Mouse (Mus musculus): ENCODE measurements around the gene Gm26965. TPM values are rescaled to one million over a fixed set of nuclear protein-coding genes. Genes with fewer than 3 reads are reported as not detected.

Gene Gm26965
- polyA plus RNA-seq (2015; fragmentation: Nextera tagmentation; extraction: Ambion mirVana) = not detected in 2 replicates

DNA sequence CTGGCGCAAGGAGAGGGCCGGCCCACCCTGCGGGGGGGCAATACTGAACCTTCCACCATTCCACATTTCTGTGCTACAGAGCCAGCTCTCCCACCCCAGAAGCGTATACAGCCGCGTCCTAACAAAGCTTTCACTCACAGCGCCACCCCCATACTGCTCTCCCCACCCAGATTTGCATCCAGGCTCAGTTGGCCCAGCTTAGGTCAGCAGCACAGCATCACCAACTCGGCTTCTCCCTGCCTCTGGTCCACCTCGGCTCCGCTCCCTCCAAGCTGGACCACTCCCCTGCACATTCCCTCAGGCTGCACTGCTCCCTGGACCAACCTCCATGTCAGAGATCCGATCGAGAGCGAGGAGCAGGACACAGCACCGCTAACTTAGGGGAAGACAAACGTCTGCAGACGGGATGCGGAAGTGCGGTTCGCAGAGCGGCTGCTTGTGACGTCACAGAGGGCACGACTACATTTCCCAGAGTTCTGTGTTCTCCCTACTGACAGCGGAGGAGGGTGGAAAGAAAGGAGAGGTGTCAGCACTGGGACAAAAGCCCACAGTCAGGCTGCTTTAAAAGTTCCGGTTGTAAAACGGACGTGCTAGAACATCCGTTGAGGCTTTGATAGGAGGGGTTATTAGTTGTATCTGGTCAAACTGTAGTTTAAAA, at the start of gene Gm26965, which contains the start of gene Zfp87:
Gm26965 (minus strand) TSS at position 399 of the 658 bp plus-strand sequence.
Zfp87 (minus strand) TSS at position 425 of the 658 bp plus-strand sequence.
- Histone ChIP-seq H3K9me3 (ENCODE audit: control insufficient read depth, low read length) (no peaks in the 10 kb centered on the region), H3K36me3 (ENCODE audit: control insufficient read depth, insufficient read depth, low read length) (no peaks in the 10 kb centered on the region), H3K4me2 (ENCODE audit: low read depth, low read length) (peak within 1 kb of the TSS; percentile 89), H3K4me3 (ENCODE audit: low read length) (peak within 1 kb of the TSS; percentile 96), H3K27me3 (ENCODE audit: control insufficient read depth, insufficient read depth, low read depth, low read length) (no peaks in the 10 kb centered on the region), H3K27ac (ENCODE audit: low read length) (peak within 1 kb of the TSS; percentile 79), H3K9ac (ENCODE audit: low read length) (peak within 1 kb of the TSS; percentile 89), H3K4me1 (replicated peaks; ENCODE audit: control insufficient read depth, insufficient read depth, low read length) (no peaks in the 10 kb centered on the region; the same call in 1 of the 2 replicates)
- peak; percentile 100 for ATAC-seq (ENCODE audit: low read depth)
- WGBS = under 1% methylated on average over 27 of the region's 27 CpGs

DNA sequence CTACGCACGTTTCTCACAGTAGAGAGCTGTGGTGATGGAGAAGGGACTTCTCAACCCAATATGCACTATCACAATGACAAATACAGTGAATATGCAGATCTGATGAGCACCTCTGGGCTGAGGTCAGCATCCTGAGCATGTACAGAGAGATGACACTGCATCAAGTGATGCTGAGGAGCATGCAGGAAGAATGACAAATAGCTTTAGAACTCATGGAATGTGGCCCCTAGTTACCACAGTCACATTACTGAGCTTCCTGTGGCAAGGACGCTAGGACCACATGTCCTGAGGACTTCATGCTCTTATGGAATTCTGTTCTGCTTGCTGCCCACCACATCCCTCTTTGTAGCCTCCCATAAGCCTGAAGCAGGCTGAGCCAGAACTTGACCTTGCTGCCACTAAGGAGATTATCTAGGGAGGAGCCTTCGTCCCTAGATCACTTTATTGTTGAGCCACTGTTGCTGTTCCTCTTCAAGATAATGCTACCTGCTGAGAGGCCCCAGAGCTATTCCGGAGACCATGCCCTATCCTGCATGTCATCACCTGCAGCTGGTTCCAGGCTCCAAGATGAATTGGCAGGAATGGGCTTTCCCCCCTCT, 46.7 kb upstream of the Gm26965 start:
- WGBS = 75% methylated on average over 5 of the region's 5 CpGs
- H3K4me2 ChIP-seq (ENCODE audit: low read depth, low read length) = no peak overlapping the region
- ATAC-seq (ENCODE audit: low read depth) = no peak
- H3K36me3 ChIP-seq (ENCODE audit: control insufficient read depth, insufficient read depth, low read length) = no peaks in the 10 kb centered on the region
- no peaks in the 10 kb centered on the region for H3K27me3 ChIP-seq (ENCODE audit: control insufficient read depth, insufficient read depth, low read depth, low read length)
- no peaks in the 10 kb centered on the region for H3K9me3 ChIP-seq (ENCODE audit: control insufficient read depth, low read length)
- H3K9ac ChIP-seq (ENCODE audit: low read length) = no peak overlapping the region
- no peak overlapping the region for H3K4me3 ChIP-seq (ENCODE audit: low read length)
- no peak overlapping the region for H3K27ac ChIP-seq (ENCODE audit: low read length)
- H3K4me1 ChIP-seq (replicated peaks; ENCODE audit: control insufficient read depth, insufficient read depth, low read length) = no peaks in the 10 kb centered on the region

DNA sequence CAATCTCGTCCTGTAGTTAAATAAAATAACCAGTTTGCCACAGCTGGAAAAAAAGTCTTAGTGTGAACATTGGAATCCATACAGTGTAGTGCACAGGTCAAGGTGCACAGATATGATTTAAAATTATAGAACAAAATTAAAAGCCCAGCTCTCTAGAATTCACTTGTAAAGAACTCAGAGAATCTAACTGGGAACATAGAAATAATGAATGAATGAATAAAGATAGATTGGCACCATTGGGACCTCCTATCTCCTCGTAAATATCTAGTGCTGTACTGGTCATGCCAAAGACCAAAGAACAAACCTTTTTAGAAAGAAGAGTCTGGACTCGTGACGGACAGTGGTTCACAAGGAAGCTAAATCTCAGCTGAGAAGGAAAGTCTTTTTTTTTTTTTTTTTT, 27.8 kb upstream of the Gm26965 start, which contains the start of gene Zfp748:
Zfp748 (minus strand) TSS at position 101 of the 400 bp plus-strand sequence.
- 77% methylated on average over 4 of the region's 4 CpGs for WGBS
- H3K4me3 ChIP-seq (ENCODE audit: low read length) = peak within 1 kb of the TSS; percentile 63
- H3K27ac ChIP-seq (ENCODE audit: low read length) = peak within 1 kb of the TSS; percentile 76
- H3K9me3 ChIP-seq (ENCODE audit: control insufficient read depth, low read length) = no peaks in the 10 kb centered on the region; the same call in 1 of the 2 replicates
- peak within 1 kb of the TSS; percentile 83 for H3K4me2 ChIP-seq (ENCODE audit: low read depth, low read length)
- ATAC-seq (ENCODE audit: low read depth) = no peak
- H3K36me3 ChIP-seq (ENCODE audit: control insufficient read depth, insufficient read depth, low read length) = no peaks in the 10 kb centered on the region
- no peaks in the 10 kb centered on the region for H3K27me3 ChIP-seq (ENCODE audit: control insufficient read depth, insufficient read depth, low read depth, low read length)
- peak within 1 kb of the TSS; percentile 79 for H3K9ac ChIP-seq (ENCODE audit: low read length)
- H3K4me1 ChIP-seq (replicated peaks; ENCODE audit: control insufficient read depth, insufficient read depth, low read length) = peaks cover 13% of the 10 kb centered on the region

DNA sequence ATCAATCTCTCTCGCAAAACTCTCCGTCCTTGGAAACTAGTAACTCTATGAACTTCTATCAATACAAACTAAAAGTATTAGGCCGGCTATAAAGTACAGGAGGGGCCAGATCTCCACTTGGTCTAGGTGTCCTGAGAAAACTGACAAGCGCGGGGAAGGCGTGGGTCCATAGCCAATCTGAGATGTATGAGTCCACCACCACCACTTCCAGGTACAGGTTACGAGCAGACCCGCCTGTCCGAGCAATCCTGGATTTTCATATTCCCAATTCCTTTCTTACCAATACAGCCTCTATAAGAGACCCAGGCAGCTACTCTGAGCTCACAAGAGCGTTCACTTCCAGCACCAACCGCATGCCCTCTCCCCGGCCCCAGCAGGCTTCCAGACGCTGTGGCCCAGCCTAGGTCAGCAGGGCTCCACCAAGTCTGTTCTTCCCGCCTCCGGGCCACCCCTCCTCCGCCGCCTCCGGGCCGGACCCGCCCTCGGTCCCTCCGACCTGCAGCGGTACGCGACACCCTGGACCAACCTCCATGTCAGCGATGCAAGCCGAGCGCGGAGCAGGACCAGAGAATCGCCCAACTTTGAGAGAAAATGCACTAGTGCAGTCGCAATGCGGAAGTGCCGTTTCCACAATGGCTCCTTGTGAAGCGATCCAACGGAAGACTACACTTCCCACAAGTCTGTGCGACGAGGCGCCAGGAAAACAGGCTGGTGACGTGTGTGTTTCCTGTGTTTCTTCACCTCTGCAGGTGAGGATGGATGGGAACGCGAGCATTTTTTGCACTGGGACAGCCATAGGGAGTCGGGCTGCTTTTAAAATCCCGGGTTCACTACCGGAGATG, 26.8 kb upstream of the Gm26965 start:
- Histone ChIP-seq H3K9me3 (ENCODE audit: control insufficient read depth, low read length) (no peaks in the 10 kb centered on the region), H3K36me3 (ENCODE audit: control insufficient read depth, insufficient read depth, low read length) (no peaks in the 10 kb centered on the region), H3K4me1 (replicated peaks; ENCODE audit: control insufficient read depth, insufficient read depth, low read length) (peaks cover 13% of the 10 kb centered on the region), H3K9ac (ENCODE audit: low read length) (peak overlapping the region; percentile 79), H3K4me2 (ENCODE audit: low read depth, low read length) (peak overlapping the region; percentile 83), H3K4me3 (ENCODE audit: low read length) (peak overlapping the region; percentile 63), H3K27me3 (ENCODE audit: control insufficient read depth, insufficient read depth, low read depth, low read length) (no peaks in the 10 kb centered on the region), H3K27ac (ENCODE audit: low read length) (peak overlapping the region; percentile 76)
- peak; percentile 98 for ATAC-seq (ENCODE audit: low read depth)
- under 1% methylated on average over 44 of the region's 44 CpGs for WGBS

DNA sequence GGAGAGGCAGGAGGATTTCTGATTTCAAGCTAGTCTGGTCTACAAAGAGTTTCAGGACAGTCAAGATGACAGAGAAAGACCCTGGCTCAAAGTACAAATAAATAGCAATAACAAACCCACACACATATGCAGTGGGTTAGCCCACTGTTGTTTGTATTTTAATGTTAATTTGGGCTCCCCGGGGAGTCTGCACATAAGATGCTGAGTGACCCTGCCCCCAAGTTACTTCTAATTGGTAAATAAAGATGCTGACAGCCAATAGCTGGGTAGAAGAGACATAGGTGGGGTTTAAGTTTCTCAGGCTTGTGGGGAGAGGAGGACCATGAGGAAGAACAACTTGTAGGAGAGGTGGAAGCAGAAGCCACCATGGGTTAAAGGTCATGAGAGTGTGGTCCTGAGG, 20.0 kb upstream of the Gm26965 start:
- 88% methylated on average over 1 of the region's 1 CpGs for WGBS
- Histone ChIP-seq H3K4me3 (ENCODE audit: low read length) (no peak overlapping the region), H3K9ac (ENCODE audit: low read length) (no peak overlapping the region), H3K36me3 (ENCODE audit: control insufficient read depth, insufficient read depth, low read length) (peaks cover 29% of the 10 kb centered on the region), H3K4me1 (replicated peaks; ENCODE audit: control insufficient read depth, insufficient read depth, low read length) (no peaks in the 10 kb centered on the region), H3K27ac (ENCODE audit: low read length) (no peak overlapping the region), H3K4me2 (ENCODE audit: low read depth, low read length) (no peak overlapping the region), H3K9me3 (ENCODE audit: control insufficient read depth, low read length) (no peaks in the 10 kb centered on the region), H3K27me3 (ENCODE audit: control insufficient read depth, insufficient read depth, low read depth, low read length) (no peaks in the 10 kb centered on the region)
- ATAC-seq (ENCODE audit: low read depth) = no peak

DNA sequence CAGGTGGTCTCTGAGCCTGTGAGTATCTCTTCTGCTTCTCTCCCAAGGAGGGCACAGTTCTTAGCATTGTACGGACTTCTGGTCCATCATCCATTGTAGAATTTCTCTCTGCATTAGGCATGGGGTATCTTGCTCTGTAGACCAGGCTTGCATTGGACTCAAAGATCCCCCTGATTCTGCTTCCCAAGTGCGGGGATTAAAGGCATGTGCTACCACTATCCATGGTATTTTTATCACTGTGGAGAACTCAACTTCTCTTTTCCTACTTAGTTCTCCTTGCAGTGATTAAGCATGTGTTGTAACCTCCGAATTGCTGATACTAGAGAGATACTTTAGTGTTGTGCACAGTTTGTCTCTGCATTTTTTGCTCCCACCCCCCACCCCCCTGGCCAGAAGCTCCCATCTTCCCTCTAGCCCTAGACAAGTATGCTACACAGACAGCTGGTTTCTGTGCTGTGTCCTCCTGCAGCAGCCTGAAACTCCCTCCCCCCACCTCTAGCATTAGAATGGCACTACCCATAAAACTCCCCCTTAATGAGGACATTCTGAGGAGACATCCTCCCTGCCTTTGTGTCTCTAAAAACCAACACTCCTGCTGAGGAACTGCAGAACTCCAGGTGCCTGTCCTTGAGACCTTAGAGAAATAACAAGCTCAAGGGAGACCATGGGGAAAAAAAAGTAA, 1.2 kb upstream of the Gm26965 start:
- ATAC-seq (ENCODE audit: low read depth) = no peak
- H3K4me3 ChIP-seq (ENCODE audit: low read length) = no peak overlapping the region

DNA sequence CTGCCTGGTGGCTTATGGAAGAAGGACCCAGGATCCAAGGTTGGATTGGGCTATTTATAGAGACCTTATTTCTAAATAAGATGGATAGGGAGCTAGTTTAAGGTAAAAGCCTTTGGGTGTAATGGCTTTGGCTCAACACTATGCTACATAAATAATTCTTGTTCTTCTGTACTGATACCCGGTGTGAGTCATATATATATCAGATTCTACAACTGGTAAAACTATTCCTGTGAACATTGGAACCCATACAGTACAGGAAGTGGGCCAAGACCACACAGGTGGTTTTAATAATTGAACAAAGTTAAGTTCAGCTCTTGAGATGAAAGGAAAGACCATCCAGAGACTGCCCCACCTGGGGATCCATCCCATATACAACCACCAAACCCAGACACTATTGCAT, 25.0 kb downstream of the Gm26965 start:
- H3K27me3 ChIP-seq (ENCODE audit: control insufficient read depth, insufficient read depth, low read depth, low read length) = no peaks in the 10 kb centered on the region
- H3K9ac ChIP-seq (ENCODE audit: low read length) = no peak overlapping the region; the same call in 1 of the 2 replicates
- H3K4me3 ChIP-seq (ENCODE audit: low read length) = no peak overlapping the region
- H3K4me1 ChIP-seq (replicated peaks; ENCODE audit: control insufficient read depth, insufficient read depth, low read length) = peaks cover 5% of the 10 kb centered on the region
- no peak overlapping the region for H3K27ac ChIP-seq (ENCODE audit: low read length)
- no peaks in the 10 kb centered on the region for H3K9me3 ChIP-seq (ENCODE audit: control insufficient read depth, low read length)
- H3K4me2 ChIP-seq (ENCODE audit: low read depth, low read length) = peak overlapping the region; percentile 76; the same call in 1 of the 2 replicates
- no peaks in the 10 kb centered on the region for H3K36me3 ChIP-seq (ENCODE audit: control insufficient read depth, insufficient read depth, low read length)
- 82% methylated on average over 1 of the region's 1 CpGs for WGBS
- ATAC-seq (ENCODE audit: low read depth) = no peak

More for the DNA sequence above, 1.2 kb upstream of the Gm26965 start:
- WGBS = 84% methylated on average over 3 of the region's 3 CpGs
- Histone ChIP-seq H3K9me3 (ENCODE audit: control insufficient read depth, low read length) (no peaks in the 10 kb centered on the region), H3K4me1 (replicated peaks; ENCODE audit: control insufficient read depth, insufficient read depth, low read length) (no peaks in the 10 kb centered on the region; the same call in 1 of the 2 replicates), H3K9ac (ENCODE audit: low read length) (no peak overlapping the region), H3K36me3 (ENCODE audit: control insufficient read depth, insufficient read depth, low read length) (no peaks in the 10 kb centered on the region), H3K4me2 (ENCODE audit: low read depth, low read length) (no peak overlapping the region), H3K27ac (ENCODE audit: low read length) (no peak overlapping the region), H3K27me3 (ENCODE audit: control insufficient read depth, insufficient read depth, low read depth, low read length) (no peaks in the 10 kb centered on the region)

DNA sequence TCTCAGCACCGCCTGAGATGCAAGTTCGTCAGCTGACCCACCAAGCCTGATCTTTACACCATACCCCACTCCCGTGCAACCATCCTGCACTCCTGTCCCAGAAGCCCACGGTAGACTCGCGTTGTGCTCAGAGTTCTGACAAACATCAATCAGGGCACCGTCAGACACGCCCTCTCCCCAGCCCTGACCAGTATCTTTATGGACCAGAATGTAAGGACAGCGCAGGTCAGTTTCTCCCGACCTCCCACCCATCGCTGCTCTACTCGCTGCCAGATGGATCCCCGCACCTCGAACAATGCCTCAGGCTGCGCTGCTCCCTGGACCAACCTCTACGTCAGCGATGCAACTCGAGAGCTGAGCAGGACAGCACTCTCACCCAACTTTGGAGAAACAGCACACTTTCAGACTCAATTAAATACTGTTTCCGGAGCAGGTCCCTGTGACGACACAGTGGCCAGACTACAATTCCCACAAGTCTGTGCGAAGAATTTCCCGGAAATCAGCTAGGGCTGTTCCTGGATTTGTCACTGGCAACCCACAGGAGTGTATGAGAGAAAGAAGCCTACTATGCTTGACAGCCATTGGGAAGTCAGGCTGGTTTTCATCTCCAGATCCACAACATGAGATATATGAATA, 25.7 kb downstream of the Gm26965 start, which contains the start of gene Zfp58:
Zfp58 (minus strand) TSS at position 472 of the 636 bp plus-strand sequence.
- peaks cover 5% of the 10 kb centered on the region for H3K4me1 ChIP-seq (replicated peaks; ENCODE audit: control insufficient read depth, insufficient read depth, low read length)
- H3K9me3 ChIP-seq (ENCODE audit: control insufficient read depth, low read length) = no peaks in the 10 kb centered on the region
- H3K9ac ChIP-seq (ENCODE audit: low read length) = peak within 1 kb of the TSS; percentile 76
- peak within 1 kb of the TSS; percentile 86 for H3K4me3 ChIP-seq (ENCODE audit: low read length)
- no peak within 1 kb of the TSS for H3K27ac ChIP-seq (ENCODE audit: low read length)
- WGBS = under 1% methylated on average over 22 of the region's 22 CpGs
- H3K4me2 ChIP-seq (ENCODE audit: low read depth, low read length) = peak within 1 kb of the TSS; percentile 76
- peak; percentile 97 for ATAC-seq (ENCODE audit: low read depth)
- no peaks in the 10 kb centered on the region for H3K27me3 ChIP-seq (ENCODE audit: control insufficient read depth, insufficient read depth, low read depth, low read length)
- H3K36me3 ChIP-seq (ENCODE audit: control insufficient read depth, insufficient read depth, low read length) = peaks cover 2% of the 10 kb centered on the region; the same call in 1 of the 2 replicates
